Mouse (Mus musculus): ENCODE data around the gene 4932438H23Rik.
"Not testable (repeated sequence)": the region's sequence is repeated elsewhere in the genome, so short reads cannot be mapped to it uniquely, and the experiment has no call there.

4932438H23Rik gene

GRCm38 (mm10) chr16:91099444-91100065 lies 4.6 kb upstream of the 4932438H23Rik start:
- DNase-seq (ENCODE audit: low read depth, low spot score): no peak

DNA sequence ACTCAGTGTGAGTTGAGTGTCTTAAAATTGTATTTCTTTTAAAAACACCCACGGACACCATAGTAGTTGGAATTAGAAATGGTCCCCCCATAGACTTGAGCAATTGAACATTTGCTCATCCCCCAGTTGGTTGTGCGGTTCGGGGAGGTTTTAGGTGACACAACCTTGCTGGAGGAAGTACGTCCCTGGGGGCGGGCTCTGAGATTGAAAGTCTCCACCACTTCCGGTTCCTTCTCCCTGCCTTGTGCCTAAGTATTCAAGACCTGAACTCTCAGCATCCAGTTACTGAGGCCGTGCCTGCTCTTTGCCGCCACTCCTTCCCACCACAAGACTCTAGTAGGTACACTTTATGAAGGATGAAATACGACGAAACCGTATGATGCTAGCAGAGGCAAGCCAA lies 2.9 kb upstream of the 4932438H23Rik start:
- no peak for DNase-seq (ENCODE audit: low read depth, low spot score)

DNA sequence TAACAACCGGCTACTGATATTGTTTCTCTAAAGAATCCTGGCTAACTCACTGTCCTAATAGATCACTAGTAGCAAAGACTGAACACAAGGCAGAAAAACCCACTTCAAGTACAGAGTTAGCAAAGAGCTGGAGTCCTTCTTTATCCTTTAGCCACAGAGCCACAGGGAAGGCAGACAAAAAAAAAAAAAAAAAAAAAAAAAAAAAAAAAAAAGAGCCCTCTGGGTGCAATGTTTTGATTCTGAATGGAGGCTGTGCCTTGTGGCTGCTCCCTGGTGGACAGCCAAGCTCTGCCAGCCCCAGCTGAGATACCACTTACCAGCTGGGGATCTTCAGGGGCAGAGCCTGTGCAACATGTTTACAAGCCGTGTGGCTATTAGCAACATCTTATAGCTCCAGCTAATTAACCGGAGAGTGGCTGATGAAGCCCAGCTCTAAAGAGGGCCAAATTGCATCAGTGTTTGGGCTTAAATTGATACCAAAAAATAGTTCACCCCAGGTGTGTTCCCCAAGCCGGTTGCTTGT lies 2.1 kb upstream of the 4932438H23Rik start:
- DNase-seq (ENCODE audit: low read depth, low spot score): no peak

DNA sequence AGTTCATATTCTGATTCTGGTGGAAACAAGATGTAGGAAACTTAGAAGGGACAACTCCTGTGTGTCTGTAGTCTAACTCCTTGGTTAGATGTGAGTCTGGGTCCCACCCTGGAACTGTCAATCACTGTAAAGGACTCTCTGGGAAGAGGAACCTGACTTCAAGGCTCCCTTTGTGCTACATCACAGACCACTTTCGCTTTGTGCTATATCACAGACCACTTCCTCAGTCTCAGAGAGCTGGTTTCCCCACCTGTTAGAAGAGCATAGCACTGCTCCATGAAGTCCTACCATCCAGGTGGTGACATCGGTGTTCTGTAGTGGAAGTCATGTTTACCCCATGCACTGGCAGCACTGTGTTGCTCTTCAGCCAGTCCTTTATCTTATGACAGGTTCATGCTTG lies 1.1 kb upstream of the 4932438H23Rik start:
- DNase-seq (ENCODE audit: low read depth, low spot score): no peak

- DNase-seq (ENCODE audit: low read depth, low spot score): no peak
These were observed 8.1 kb downstream of the 4932438H23Rik start for GRCm38 (mm10) chr16:91086642-91087306.

DNA sequence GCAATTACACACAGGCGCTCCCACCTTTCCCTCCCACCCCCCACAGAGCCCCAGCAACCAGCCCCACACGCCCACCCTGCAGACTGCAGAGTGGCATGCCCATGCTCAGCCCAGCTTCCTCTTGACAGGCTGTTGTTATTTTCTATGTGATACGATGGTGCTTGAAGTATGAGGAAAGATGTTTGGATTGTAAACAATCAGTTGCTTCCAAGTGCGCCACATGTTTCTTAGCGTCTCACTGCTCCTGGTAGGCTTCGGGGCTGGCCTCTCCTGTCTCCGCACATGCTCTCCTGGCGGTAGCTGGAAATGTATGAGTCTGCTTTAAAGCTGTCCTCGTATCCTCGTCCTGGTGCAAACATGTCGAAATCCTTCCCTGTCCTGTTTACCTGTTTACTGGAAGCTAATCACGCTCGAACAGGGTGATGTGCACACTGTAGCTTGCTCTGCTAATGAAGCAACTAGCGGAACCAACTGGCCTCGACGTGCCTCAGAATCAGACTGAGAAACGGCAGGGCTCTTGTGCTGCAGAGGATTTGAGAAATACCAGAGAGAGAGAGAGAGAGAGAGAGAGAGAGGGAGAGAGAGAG lies 9.6 kb downstream of the 4932438H23Rik start:
- DNase-seq (ENCODE audit: low read depth, low spot score): no peak

- no peak for DNase-seq (ENCODE audit: low read depth, low spot score)
These were observed 10.3 kb downstream of the 4932438H23Rik start for GRCm38 (mm10) chr16:91084307-91085238.

- no peak for DNase-seq (ENCODE audit: low read depth, low spot score)
These were observed 11.8 kb downstream of the 4932438H23Rik start for GRCm38 (mm10) chr16:91083002-91083646.

DNA sequence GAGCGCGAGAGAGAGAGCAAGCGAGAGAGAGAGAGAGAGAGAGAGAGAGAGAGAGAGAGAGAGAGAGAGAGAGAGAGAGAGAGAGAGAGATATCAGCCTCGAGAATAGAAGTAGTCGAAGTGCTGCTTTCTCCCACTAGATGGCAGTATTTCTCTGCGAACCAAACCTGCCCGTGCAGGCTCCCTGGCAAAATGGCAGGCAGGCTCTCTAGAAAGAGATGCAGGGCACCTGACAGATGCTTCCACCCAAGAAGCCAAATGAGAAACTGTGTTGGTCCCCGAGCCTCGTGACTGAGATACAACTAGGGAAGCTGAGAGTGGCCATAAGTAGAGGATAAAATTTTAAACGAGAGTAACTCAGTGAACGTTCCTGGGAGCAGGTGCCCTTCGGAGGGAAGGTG lies 13.4 kb downstream of the 4932438H23Rik start:
- peak; percentile 24 for DNase-seq (ENCODE audit: low read depth, low spot score)

- DNase-seq (ENCODE audit: low read depth, low spot score): no peak
These were observed 18.7 kb downstream of the 4932438H23Rik start for GRCm38 (mm10) chr16:91076180-91076579.

DNA sequence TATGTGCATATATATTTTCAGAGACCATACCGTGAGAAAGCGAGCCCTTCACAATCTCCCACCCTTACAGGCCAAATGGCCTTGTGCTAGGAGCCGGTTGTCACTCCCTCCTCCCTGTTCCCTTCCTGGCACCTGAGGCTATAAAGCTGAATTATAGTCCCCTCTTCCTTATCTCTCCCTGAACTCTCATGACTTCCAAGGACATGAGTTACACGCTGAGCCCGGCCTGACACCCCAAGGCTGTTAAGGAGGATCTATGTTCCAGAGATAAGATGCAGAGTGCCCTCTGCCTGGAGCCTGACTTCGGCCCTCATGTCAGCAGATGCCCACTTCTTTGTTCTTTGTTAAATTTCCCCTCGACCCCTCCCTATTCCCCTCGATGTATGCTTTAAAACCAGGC lies 19.5 kb downstream of the 4932438H23Rik start:
- DNase-seq (ENCODE audit: low read depth, low spot score): not testable (repeated sequence)

DNA sequence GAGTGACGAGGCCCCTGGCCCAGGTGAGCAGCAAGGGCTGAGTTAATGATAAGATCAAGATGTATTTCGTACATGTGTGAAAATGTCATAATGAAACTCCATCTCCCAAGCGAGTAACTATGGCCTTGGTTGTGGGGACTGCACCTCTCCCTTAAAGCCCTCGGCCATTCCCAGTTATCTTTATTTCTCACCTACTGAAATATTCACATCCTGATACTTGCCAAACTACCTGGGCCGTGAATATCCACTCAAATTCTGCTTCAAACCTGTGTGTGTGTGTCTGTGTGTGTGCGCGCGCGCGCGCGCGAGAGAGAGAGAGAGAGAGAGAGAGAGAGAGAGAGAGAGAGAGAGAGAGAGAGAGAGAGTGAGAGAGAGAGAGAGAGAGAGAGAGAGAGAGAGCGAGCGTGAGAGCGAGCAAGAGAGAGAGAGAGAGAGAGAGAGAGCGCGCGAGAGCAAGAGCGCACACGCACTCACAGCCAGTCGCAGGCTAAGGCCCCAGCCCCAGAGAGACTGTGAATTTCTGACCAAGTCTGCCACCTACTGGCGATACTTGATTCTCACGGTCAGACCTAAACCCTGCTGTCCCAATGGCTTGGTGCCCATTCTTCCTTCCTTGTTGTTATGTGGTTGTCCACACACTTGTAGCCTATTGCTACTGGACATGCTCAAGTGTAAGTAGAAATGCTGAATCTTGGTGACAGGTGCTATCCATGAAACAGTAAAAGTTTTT lies 21.6 kb downstream of the 4932438H23Rik start:
- peak; percentile 55 for DNase-seq (ENCODE audit: low read depth, low spot score)

- DNase-seq (ENCODE audit: low read depth, low spot score): no peak
These were observed 22.7 kb downstream of the 4932438H23Rik start for GRCm38 (mm10) chr16:91072256-91072655.

DNA sequence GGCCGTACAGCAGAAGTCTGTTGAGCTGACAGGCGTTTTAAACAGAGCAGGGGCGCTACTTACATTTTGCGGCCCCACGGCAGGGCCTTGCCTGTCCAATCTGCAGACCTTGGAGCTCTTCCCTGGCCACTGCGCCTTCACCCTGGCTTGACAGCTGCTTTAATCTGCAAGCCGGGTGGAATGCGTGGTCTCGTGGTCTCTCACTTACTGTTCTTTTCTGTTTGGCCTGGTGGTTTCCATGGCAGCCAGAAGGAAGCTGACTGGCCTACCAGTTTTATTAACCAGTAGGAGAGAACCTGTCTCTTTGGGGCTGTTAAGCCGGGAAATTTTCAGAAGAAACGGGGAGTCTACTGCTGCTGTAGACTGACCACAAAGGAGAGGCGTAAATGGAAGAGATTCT lies 26.0 kb downstream of the 4932438H23Rik start:
- DNase-seq (ENCODE audit: low read depth, low spot score): no peak

DNA sequence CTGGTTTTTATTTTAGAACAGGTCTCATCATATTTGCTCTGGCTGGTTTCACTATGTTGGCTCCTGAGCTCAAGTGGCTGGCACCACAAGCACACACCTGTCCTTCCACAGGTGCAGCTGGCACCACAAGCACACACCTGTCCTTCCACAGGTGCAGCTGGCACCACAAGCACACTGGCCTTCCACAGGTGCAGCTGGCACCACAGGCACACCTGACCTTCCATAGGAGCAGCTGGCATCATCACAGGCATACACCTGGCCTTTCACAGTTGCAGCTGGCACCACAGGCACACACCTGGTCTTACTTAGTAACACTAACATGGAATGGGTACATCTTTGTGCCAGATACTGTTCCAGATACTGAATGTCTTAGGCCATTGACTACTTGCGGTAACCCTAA lies 27.8 kb downstream of the 4932438H23Rik start:
- DNase-seq (ENCODE audit: low read depth, low spot score): no peak

DNA sequence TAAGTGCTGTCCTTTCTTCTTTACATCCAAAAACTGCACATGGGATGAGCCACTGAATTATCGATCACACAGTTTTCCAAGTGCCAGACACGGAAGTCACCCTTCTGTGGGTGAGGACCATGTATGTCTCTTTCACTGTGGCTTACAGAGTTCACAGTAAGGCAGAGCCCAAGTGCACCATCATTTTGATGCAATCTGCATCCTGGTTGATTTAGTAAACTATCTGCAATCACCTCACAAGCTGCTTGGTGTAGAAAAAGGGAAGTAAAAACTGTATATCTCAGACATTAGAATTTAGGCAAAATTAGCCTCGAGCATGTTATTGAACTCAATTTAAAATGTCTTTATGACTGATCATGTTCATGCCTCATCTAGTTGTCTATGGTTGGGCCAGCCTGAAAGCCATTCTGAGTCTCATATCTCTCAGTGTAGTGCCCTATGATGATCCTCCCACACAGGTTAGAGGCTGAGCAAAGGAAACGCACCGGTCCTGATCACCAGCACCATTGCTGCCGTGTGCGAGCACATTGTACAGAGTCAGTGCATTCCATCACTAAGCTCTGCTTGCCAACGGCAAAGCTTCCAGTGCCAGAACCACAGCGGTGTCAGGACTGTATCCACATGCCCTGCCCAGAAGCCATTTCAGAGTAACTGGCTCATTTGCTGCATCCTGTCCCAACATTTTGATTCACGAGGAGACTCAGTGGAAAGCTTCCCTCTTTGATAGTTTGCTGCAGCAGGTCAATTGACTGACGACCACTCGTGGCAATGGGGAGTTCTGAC lies 30.1 kb downstream of the 4932438H23Rik start:
- DNase-seq (ENCODE audit: low read depth, low spot score): no peak

DNA sequence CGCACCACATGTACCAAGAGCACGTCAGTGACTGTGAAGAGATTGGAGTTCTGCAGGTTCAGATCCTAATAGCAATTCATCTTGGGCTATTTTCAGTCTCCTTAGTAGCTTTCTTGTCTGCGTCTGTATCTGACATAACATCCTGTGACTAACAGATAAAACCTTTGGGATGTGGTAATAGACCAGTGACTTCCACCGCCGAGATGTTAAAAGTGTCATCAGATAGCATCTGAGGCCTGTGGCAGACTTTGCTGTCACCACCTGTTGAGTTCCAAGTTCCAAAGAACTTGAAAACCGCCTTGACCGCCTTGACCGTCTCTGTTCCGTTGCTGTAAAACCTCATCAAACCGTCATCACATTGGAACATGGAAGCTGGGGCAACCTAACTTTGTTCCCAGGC lies 31.1 kb downstream of the 4932438H23Rik start:
- DNase-seq (ENCODE audit: low read depth, low spot score): no peak

GRCm38 (mm10) chr16:91061531-91062318 lies 33.2 kb downstream of the 4932438H23Rik start:
- no peak for DNase-seq (ENCODE audit: low read depth, low spot score)

DNA sequence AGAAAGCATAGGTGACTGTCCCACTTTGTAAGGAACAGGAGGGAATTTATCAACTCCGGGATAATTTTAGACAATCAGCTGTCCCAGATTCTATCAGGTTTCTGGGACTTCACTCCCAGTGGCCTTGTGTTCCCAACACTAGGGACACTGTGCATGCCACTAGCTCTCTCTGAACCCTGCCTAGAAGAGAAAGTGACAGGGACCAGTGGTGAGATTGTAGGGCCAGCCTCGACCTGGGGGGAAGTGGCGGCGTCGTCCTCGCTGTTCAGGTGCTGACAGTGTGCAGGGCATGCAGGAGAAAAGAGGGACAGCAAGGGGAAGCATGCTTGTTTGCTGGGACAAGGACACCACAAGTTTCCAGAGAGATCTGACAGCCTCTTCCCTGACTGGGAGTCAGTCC lies 37.2 kb downstream of the 4932438H23Rik start:
- no peak for DNase-seq (ENCODE audit: low read depth, low spot score)

Measured in WW6 (cell line).